Mouse (Mus musculus) cortical plate, adult 2 months (tissue): ENCODE data around the gene Iars2. TPM values are rescaled to one million over a fixed set of nuclear protein-coding genes. Genes with fewer than 3 reads are reported as not detected.
"Not testable (repeated sequence)": the region's sequence is repeated elsewhere in the genome, so short reads cannot be mapped to it uniquely, and the experiment has no call there.

Experiments used
- H3K27ac ChIP-seq: fragments of 200-500 bp; 2 replicates; pipeline ENCODE4 v1.5.1; 2012; ENCODE audit warnings: low read length, control low read depth, inconsistent platforms; ENCODE audit not compliant: insufficient read depth
- H3K4me1 ChIP-seq: fragments of 200-500 bp; 2 replicates; pipeline ENCODE4 v1.6.1; 2011; ENCODE audit warnings: low read length; ENCODE audit not compliant: control insufficient read depth, insufficient read depth
- H3K4me3 ChIP-seq: fragments of 200-500 bp; 2 replicates; pipeline ENCODE4 v1.5.1; 2011; ENCODE audit warnings: mild to moderate bottlenecking, low read length, control low read depth; ENCODE audit not compliant: insufficient read depth
- CTCF ChIP-seq: fragments of 200-500 bp; IDR thresholded peaks from 2 replicates; pipeline ENCODE4 v1.5.1; 2011; ENCODE audit warnings: mild to moderate bottlenecking, control low read depth, low read length; ENCODE audit not compliant: insufficient read depth; ENCODE audit errors: extremely low read depth
- POLR2A ChIP-seq: fragments of 200-500 bp; IDR thresholded peaks from 2 replicates; pipeline ENCODE4 v1.6.1; 2011; ENCODE audit warnings: mild to moderate bottlenecking, low read length, control low read depth; ENCODE audit not compliant: insufficient read depth; ENCODE audit errors: extremely low read depth
- polyA plus RNA-seq: library from polyadenylated mRNA; depleted of rRNA; stranded (reverse); fragments of >200 nt; gene quantifications from 2 replicates; pipeline ENCODE4 v1.2.3, GENCODE M21; 2012

The Iars2 gene
- polyA plus RNA-seq, 1 experiment, result 23.7 TPM

DNA sequence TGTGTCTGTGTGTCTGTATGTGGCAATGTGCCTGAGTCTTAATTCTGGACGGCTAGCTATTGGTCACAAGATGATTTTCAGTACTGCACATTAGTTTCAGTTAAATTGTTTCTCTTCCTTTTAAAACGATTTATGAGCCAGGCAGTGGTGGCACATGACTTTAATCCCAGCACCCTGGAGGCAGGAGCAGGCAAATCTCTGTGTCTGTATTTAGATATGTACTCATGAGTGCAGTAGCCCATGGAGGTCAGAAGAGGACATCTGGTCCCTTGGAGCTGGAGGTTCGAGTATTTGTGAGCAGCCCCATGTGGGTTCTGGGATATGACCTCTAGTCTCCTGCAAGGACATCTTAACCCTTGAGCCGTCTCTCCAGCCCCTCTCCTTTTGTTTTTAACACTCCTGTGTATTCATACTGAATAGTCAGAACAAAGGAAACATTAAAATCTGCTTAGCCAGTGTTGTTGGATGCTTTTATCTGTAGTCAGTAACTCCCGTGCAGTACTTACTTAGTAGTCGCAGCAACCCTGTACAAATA, 6.1 kb upstream of the Iars2 start:
- Histone ChIP-seq H3K4me3 (no peak overlapping the region), H3K4me1 (no peaks in the 10 kb centered on the region; the same call in 1 of the 2 replicates), H3K27ac (no peak overlapping the region)
- no peak for TF ChIP-seq CTCF
- TF ChIP-seq POLR2A, result no peak

GRCm38 (mm10) chr1:185334136-185334535, 4.9 kb upstream of the Iars2 start:
- TF ChIP-seq CTCF (no peak), POLR2A (no peak)
- H3K4me1 ChIP-seq, result peaks cover 1% of the 10 kb centered on the region; the same call in 1 of the 2 replicates
- H3K4me3 ChIP-seq, result no peak overlapping the region
- no peak overlapping the region for H3K27ac ChIP-seq

- Histone ChIP-seq H3K4me1 (peaks cover 1% of the 10 kb centered on the region; the same call in 1 of the 2 replicates), H3K27ac (no peak overlapping the region), H3K4me3 (no peak overlapping the region)
- no peak for TF ChIP-seq POLR2A
- TF ChIP-seq CTCF, result no peak
Measured at GRCm38 (mm10) chr1:185333651-185334050, 4.5 kb upstream of the Iars2 start.

DNA sequence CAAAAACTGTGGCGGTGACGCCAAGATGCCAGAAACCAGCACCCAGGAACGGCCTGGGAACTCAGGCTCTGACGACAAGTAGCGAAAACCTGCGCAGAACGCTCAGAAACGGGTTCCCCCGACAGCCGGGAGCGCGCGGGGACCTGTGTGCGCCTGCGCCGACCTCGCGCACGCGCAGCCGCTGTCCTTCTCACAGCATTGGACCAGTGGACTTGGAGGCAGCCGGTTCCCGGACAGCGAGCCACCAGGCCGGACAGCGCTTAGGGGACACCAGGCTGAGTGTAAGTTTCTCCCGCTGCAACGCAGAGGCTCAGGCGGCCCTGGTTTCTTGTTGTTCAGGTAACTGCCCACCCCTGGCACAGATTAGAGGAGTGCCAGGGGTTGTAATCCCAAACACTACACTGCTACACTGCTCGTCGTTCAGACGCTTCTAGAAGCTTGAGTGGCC, 2.8 kb upstream of the Iars2 start, which contains the start of gene Bpnt1:
Bpnt1 (plus strand) TSS at position 167 of the 448 bp plus-strand sequence.
- H3K4me3 ChIP-seq, result peak within 1 kb of the TSS; percentile 65
- H3K27ac ChIP-seq, result peak within 1 kb of the TSS; percentile 19
- TF ChIP-seq CTCF (no peak), POLR2A (peak; percentile 88)
- H3K4me1 ChIP-seq, result peaks cover 1% of the 10 kb centered on the region; the same call in 1 of the 2 replicates

DNA sequence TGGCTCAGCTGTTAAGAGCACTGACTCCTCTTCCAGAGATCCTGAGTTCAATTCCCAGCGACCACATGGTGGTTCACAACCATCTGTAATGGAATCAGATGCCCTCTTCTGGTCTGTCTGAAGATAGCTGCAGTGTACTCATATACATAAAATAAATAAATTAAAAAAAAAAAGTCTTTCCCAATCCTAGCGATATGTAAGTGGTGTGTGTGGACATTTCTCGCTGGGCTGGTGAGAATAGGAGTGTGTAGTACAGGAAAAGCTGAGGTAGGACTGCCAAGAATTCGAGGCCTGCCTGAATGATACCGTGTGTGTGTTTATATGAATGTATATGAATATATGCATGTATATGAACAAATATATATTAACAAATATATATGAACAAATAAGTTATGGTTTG, 2.2 kb upstream of the Iars2 start:
- no peak overlapping the region for H3K27ac ChIP-seq
- no peak for TF ChIP-seq CTCF
- TF ChIP-seq POLR2A, result no peak
- peaks cover 1% of the 10 kb centered on the region; the same call in 1 of the 2 replicates for H3K4me1 ChIP-seq
- H3K4me3 ChIP-seq, result peak overlapping the region; percentile 65; the same call in 1 of the 2 replicates

DNA sequence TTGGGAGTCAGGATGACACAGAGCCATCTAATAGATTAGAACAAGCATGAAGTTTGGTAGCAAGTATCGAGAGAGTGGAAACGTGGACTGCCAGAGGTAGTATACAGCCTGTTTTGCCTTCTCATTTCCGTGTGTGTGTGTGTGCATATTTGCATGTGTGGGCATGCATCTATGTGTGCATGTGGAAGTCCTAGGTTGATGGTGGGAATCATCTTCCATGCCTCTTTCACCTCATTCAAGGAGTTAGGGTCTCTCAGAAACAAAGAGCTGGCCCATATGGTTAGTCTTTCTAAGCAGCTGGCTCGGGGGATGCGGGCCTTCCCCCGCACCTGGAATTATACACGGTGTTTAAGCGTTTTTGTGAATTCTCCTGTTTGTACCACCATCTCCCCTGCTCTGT, 655 bp upstream of the Iars2 start:
- Histone ChIP-seq H3K4me3 (no peak overlapping the region; the same call in 1 of the 2 replicates), H3K27ac (no peak overlapping the region), H3K4me1 (peaks cover 1% of the 10 kb centered on the region; the same call in 1 of the 2 replicates)
- TF ChIP-seq POLR2A (no peak), CTCF (no peak)

DNA sequence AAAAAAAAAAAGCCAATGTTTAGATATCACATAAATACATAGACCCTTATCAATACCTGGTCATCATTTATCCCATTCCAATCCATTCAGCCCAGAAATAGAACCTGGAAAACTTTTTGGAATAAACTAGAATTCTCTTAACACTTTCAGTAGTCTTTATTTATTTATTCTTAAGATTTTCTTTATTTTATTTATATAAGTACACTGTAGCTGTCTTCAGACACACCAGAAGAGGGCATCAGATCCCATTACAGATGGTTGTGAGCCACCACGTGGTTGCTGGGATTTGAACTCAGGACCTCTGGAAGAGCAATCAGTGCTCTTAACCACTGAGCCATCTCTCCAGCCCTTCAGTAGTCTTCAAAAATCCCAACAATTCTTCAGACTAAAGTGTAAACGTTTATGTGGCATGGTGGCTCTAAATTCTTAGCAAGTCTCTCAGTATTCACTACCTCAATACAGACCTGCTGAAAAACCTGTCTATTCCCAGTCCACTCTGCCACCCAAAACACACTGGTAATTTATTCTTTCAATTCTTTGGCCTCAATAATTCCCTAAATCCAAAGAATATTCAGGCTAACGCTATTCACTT, 1.3 kb downstream of the Iars2 start:
- H3K4me3 ChIP-seq, H3K27ac ChIP-seq, H3K4me1 ChIP-seq: not testable (repeated sequence)

DNA sequence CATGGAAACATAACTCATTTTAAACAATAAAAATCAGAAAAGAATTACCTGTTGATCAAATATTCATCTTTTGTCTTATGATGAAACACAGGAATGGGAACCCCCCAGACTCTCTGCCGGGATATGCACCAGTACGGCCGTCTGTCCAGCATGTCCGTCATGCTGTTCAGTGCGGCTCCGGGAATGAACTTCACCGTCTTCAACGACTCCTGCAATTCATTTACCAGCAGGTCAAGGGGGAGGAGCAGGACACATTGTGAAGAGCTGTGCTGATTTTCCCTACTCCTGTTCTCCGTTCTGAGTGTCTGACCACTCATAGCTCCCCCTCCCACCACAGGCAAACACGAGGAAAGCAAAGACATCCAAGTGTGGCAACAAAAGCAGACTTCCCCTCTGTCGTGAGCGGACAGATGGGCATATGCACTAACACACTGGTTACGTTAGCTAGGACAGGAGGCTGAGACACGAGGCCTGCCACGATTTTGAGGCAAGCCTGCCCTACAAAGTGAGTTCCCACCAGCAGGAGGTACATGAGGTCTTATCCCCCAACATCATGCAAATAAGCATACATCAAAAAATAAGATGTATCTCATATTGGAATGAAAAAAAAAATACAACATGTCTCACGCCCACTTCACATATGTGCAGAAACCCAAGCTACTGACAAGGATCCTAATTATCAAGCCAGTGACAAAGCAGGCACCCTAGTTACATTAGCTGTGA, 13.2 kb downstream of the Iars2 start:
- no peak for TF ChIP-seq POLR2A
- no peak for TF ChIP-seq CTCF
- Histone ChIP-seq H3K4me3 (no peak overlapping the region), H3K4me1 (peaks cover 3% of the 10 kb centered on the region), H3K27ac (no peak overlapping the region)

DNA sequence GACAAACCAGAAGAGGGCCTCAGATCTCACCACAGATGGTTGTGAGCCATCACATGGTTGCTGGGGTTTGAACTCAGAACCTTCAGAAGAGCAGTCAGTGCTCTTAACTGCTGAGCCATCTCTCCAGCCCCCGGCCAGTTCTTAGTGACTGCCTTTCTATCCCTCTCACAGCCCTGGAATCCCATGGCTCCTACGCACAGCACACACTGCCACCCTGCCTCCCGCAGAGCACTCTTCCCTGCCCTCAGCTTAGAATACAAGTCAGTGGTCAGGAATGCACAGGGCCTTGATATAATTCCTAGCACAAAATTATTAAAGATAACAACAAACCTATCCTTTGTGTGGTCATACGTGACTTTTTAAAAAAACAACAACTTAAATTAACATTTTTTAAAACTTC, 14.7 kb downstream of the Iars2 start:
- TF ChIP-seq POLR2A, result no peak
- TF ChIP-seq CTCF, result no peak
- H3K4me1 ChIP-seq, result peaks cover 3% of the 10 kb centered on the region
- H3K27ac ChIP-seq, result no peak overlapping the region
- H3K4me3 ChIP-seq, result no peak overlapping the region

GRCm38 (mm10) chr1:185311949-185312348, 17.2 kb downstream of the Iars2 start:
- H3K4me3 ChIP-seq, result no peak overlapping the region
- no peak overlapping the region for H3K27ac ChIP-seq
- TF ChIP-seq CTCF (no peak), POLR2A (no peak)
- H3K4me1 ChIP-seq, result peaks cover 3% of the 10 kb centered on the region
